Mouse (Mus musculus): ENCODE results near the gene Nfam1. TPM values are rescaled to one million over a fixed set of nuclear protein-coding genes. Genes with fewer than 3 reads are reported as not detected.

The Nfam1 gene
- total and polyA plus RNA-seq, 2 experiments from 2014 or later: 0.38 to 1.2 TPM

GRCm38 (mm10) chr15:82956721-82957120 lies 76.4 kb downstream of the Nfam1 start:
- 37% methylated on average over 4 of the region's 4 CpGs for WGBS
- H3K4me2 ChIP-seq (ENCODE audit: low read depth, low read length): no peak overlapping the region
- H3K27me3 ChIP-seq (ENCODE audit: control insufficient read depth, insufficient read depth, low read length): peaks cover 42% of the 10 kb centered on the region
- no peak overlapping the region for H3K9ac ChIP-seq (replicated peaks; ENCODE audit: low read depth, low read length)
- H3K36me3 ChIP-seq (replicated peaks; ENCODE audit: control insufficient read depth, insufficient read depth, low read length): no peaks in the 10 kb centered on the region
- no peak overlapping the region for H3K4me3 ChIP-seq (ENCODE audit: low read depth, low read length)
- DNase-seq (ENCODE audit: low spot score): no peak
- H3K9me3 ChIP-seq (replicated peaks; ENCODE audit: control insufficient read depth, low read length): no peaks in the 10 kb centered on the region
- H3K4me1 ChIP-seq (ENCODE audit: control insufficient read depth, insufficient read depth): peaks cover 29% of the 10 kb centered on the region
- TF ChIP-seq EP300 (IDR thresholded peaks at IDR 0.05; ENCODE audit: low read depth) (no peak), CTCF (IDR thresholded peaks at IDR 0.05; ENCODE audit: low read depth) (no peak)
- ATAC-seq (ENCODE audit: insufficient read depth, low read depth): no peak
- no peak overlapping the region for H3K27ac ChIP-seq (ENCODE audit: low read depth)

- Histone ChIP-seq H3K4me2 (ENCODE audit: low read depth, low read length) (no peak overlapping the region), H3K4me3 (ENCODE audit: low read depth, low read length) (no peak overlapping the region), H3K9me3 (replicated peaks; ENCODE audit: control insufficient read depth, low read length) (no peaks in the 10 kb centered on the region), H3K9ac (replicated peaks; ENCODE audit: low read depth, low read length) (no peak overlapping the region), H3K27me3 (ENCODE audit: control insufficient read depth, insufficient read depth, low read length) (peaks cover 42% of the 10 kb centered on the region), H3K36me3 (replicated peaks; ENCODE audit: control insufficient read depth, insufficient read depth, low read length) (no peaks in the 10 kb centered on the region), H3K27ac (ENCODE audit: low read depth) (no peak overlapping the region), H3K4me1 (ENCODE audit: control insufficient read depth, insufficient read depth) (peaks cover 29% of the 10 kb centered on the region)
- WGBS: 82% methylated on average over 3 of the region's 3 CpGs
- TF ChIP-seq EP300 (IDR thresholded peaks at IDR 0.05; ENCODE audit: low read depth) (no peak), CTCF (IDR thresholded peaks at IDR 0.05; ENCODE audit: low read depth) (no peak)
- ATAC-seq (ENCODE audit: insufficient read depth, low read depth) (no peak), DNase-seq (ENCODE audit: low spot score) (no peak)
Observed at GRCm38 (mm10) chr15:82956310-82956709, 76.8 kb downstream of the Nfam1 start.

- TF ChIP-seq CTCF (IDR thresholded peaks at IDR 0.05; ENCODE audit: low read depth) (no peak), EP300 (IDR thresholded peaks at IDR 0.05; ENCODE audit: low read depth) (no peak)
- no peak for DNase-seq (ENCODE audit: low spot score)
- no peak for ATAC-seq (ENCODE audit: insufficient read depth, low read depth)
- H3K9me3 ChIP-seq (replicated peaks; ENCODE audit: control insufficient read depth, low read length): no peaks in the 10 kb centered on the region
- H3K9ac ChIP-seq (replicated peaks; ENCODE audit: low read depth, low read length): no peak overlapping the region
- no peak overlapping the region for H3K4me2 ChIP-seq (ENCODE audit: low read depth, low read length)
- no peak overlapping the region for H3K27ac ChIP-seq (ENCODE audit: low read depth)
- 81% methylated on average over 8 of the region's 8 CpGs for WGBS
- no peak overlapping the region for H3K4me3 ChIP-seq (ENCODE audit: low read depth, low read length)
- H3K36me3 ChIP-seq (replicated peaks; ENCODE audit: control insufficient read depth, insufficient read depth, low read length): no peaks in the 10 kb centered on the region
- peaks cover 20% of the 10 kb centered on the region for H3K4me1 ChIP-seq (ENCODE audit: control insufficient read depth, insufficient read depth)
- H3K27me3 ChIP-seq (ENCODE audit: control insufficient read depth, insufficient read depth, low read length): peaks cover 37% of the 10 kb centered on the region
Observed at GRCm38 (mm10) chr15:82955286-82955685, 77.8 kb downstream of the Nfam1 start.

- Histone ChIP-seq H3K9me3 (replicated peaks; ENCODE audit: control insufficient read depth, low read length) (no peaks in the 10 kb centered on the region), H3K4me1 (ENCODE audit: control insufficient read depth, insufficient read depth) (peaks cover 19% of the 10 kb centered on the region), H3K27me3 (ENCODE audit: control insufficient read depth, insufficient read depth, low read length) (peaks cover 29% of the 10 kb centered on the region), H3K4me3 (ENCODE audit: low read depth, low read length) (no peak overlapping the region), H3K36me3 (replicated peaks; ENCODE audit: control insufficient read depth, insufficient read depth, low read length) (no peaks in the 10 kb centered on the region), H3K9ac (replicated peaks; ENCODE audit: low read depth, low read length) (no peak overlapping the region), H3K27ac (ENCODE audit: low read depth) (no peak overlapping the region), H3K4me2 (ENCODE audit: low read depth, low read length) (no peak overlapping the region)
- no peak for DNase-seq (ENCODE audit: low spot score)
- 61% methylated on average over 5 of the region's 5 CpGs for WGBS
- no peak for ATAC-seq (ENCODE audit: insufficient read depth, low read depth)
- no peak for TF ChIP-seq EP300 (IDR thresholded peaks at IDR 0.05; ENCODE audit: low read depth)
- TF ChIP-seq CTCF (IDR thresholded peaks at IDR 0.05; ENCODE audit: low read depth): no peak
Observed at GRCm38 (mm10) chr15:82954034-82954433, 79.1 kb downstream of the Nfam1 start.

- Histone ChIP-seq H3K27ac (ENCODE audit: low read depth) (no peak overlapping the region), H3K9ac (replicated peaks; ENCODE audit: low read depth, low read length) (no peak overlapping the region), H3K4me2 (ENCODE audit: low read depth, low read length) (no peak overlapping the region), H3K4me3 (ENCODE audit: low read depth, low read length) (no peak overlapping the region), H3K4me1 (ENCODE audit: control insufficient read depth, insufficient read depth) (0 out of 2 replicates have a peak, but pooled peaks cover 9% of the 10 kb centered on the region), H3K36me3 (replicated peaks; ENCODE audit: control insufficient read depth, insufficient read depth, low read length) (no peaks in the 10 kb centered on the region), H3K27me3 (ENCODE audit: control insufficient read depth, insufficient read depth, low read length) (peaks cover 30% of the 10 kb centered on the region), H3K9me3 (replicated peaks; ENCODE audit: control insufficient read depth, low read length) (no peaks in the 10 kb centered on the region)
- DNase-seq (ENCODE audit: low spot score) (no peak), ATAC-seq (ENCODE audit: insufficient read depth, low read depth) (no peak)
- 57% methylated on average over 4 of the region's 4 CpGs for WGBS
- TF ChIP-seq CTCF (IDR thresholded peaks at IDR 0.05; ENCODE audit: low read depth) (no peak), EP300 (IDR thresholded peaks at IDR 0.05; ENCODE audit: low read depth) (no peak)
Observed at GRCm38 (mm10) chr15:82953096-82953495, 80.0 kb downstream of the Nfam1 start.

- 0 out of 2 replicates have a peak, but pooled peaks have one; percentile 25 for ATAC-seq (ENCODE audit: insufficient read depth, low read depth)
- Histone ChIP-seq H3K27ac (ENCODE audit: low read depth) (no peak overlapping the region), H3K9ac (replicated peaks; ENCODE audit: low read depth, low read length) (no peak overlapping the region), H3K4me3 (ENCODE audit: low read depth, low read length) (no peak overlapping the region), H3K27me3 (ENCODE audit: control insufficient read depth, insufficient read depth, low read length) (peaks cover 35% of the 10 kb centered on the region), H3K4me2 (ENCODE audit: low read depth, low read length) (0 out of 2 replicates have a peak overlapping the region, but pooled peaks have one; percentile 11), H3K9me3 (replicated peaks; ENCODE audit: control insufficient read depth, low read length) (no peaks in the 10 kb centered on the region), H3K4me1 (ENCODE audit: control insufficient read depth, insufficient read depth) (0 out of 2 replicates have a peak, but pooled peaks cover 6% of the 10 kb centered on the region), H3K36me3 (replicated peaks; ENCODE audit: control insufficient read depth, insufficient read depth, low read length) (no peaks in the 10 kb centered on the region)
- TF ChIP-seq CTCF (IDR thresholded peaks at IDR 0.05; ENCODE audit: low read depth): no peak
- TF ChIP-seq EP300 (IDR thresholded peaks at IDR 0.05; ENCODE audit: low read depth): no peak
- no peak for DNase-seq (ENCODE audit: low spot score)
- 21% methylated on average over 20 of the region's 20 CpGs for WGBS
Observed at GRCm38 (mm10) chr15:82952292-82952705, 80.8 kb downstream of the Nfam1 start.
